Mouse (Mus musculus): ENCODE measurements around the gene Gm973.

Gene Gm973

DNA sequence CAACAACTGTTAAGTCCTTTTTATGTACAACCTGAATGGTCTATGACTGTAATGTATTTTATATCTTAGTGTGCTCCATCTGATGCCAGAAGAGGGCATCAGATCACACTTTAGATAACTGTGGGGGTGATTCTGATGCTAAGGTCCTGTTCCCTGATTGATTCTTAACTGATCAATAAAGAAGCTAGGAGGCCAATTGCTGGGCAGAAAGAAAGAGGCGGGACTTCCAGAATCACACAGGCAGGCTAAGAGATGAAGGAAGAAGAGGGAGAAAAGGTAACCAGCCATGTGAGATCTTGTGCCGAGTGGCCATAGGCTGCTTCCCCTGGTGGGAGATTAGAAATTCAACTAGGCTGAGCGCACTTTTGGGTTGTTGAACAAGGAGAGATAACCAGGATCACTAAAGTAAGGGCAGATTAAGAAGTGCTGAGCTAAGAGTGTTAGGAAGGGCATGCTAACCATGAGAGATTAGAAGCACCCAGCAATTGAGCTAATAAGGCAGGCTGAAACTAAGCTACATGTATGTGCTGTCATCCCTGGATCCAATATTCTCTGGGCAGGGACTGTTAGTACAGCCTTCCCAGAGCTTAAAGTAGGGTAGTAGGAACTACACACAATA lies 135.2 kb downstream of the Gm973 start:
- Histone ChIP-seq H3K27me3 (ENCODE audit: insufficient read depth, low read length) (no peaks in the 10 kb centered on the region), H3K4me1 (replicated peaks; ENCODE audit: low read depth, low read length) (peaks cover 15% of the 10 kb centered on the region; the same call in 1 of the 2 replicates), H3K4me3 (replicated peaks; ENCODE audit: low read length) (no peak overlapping the region), H3K9me3 (ENCODE audit: low read length) (no peaks in the 10 kb centered on the region), H3K36me3 (ENCODE audit: insufficient read depth, low read length) (peaks cover 91% of the 10 kb centered on the region)
- TF ChIP-seq POU5F1 (IDR thresholded peaks at IDR 0.05; ENCODE audit: borderline replicate concordance, low read length) (no peak), CTCF (conservative IDR thresholded peaks at IDR 0.05; ENCODE audit: low read length) (no peak), NANOG (IDR thresholded peaks at IDR 0.05; ENCODE audit: borderline replicate concordance, low read length) (no peak)

GRCm38 (mm10) chr1:59653243-59653911 lies 137.3 kb downstream of the Gm973 start:
- Histone ChIP-seq H3K27me3 (ENCODE audit: insufficient read depth, low read length) (no peaks in the 10 kb centered on the region), H3K4me1 (replicated peaks; ENCODE audit: low read depth, low read length) (peaks cover 20% of the 10 kb centered on the region), H3K9me3 (ENCODE audit: low read length) (no peaks in the 10 kb centered on the region), H3K36me3 (ENCODE audit: insufficient read depth, low read length) (peaks cover 90% of the 10 kb centered on the region), H3K4me3 (replicated peaks; ENCODE audit: low read length) (no peak overlapping the region)
- TF ChIP-seq CTCF (conservative IDR thresholded peaks at IDR 0.05; ENCODE audit: low read length) = no peak
- no peak for TF ChIP-seq POU5F1 (IDR thresholded peaks at IDR 0.05; ENCODE audit: borderline replicate concordance, low read length)
- TF ChIP-seq NANOG (IDR thresholded peaks at IDR 0.05; ENCODE audit: borderline replicate concordance, low read length) = no peak

- peaks cover 72% of the 10 kb centered on the region for H3K36me3 ChIP-seq (ENCODE audit: insufficient read depth, low read length)
- H3K27me3 ChIP-seq (ENCODE audit: insufficient read depth, low read length) = no peaks in the 10 kb centered on the region
- peaks cover 39% of the 10 kb centered on the region for H3K4me1 ChIP-seq (replicated peaks; ENCODE audit: low read depth, low read length)
- no peak overlapping the region for H3K4me3 ChIP-seq (replicated peaks; ENCODE audit: low read length)
- TF ChIP-seq POU5F1 (IDR thresholded peaks at IDR 0.05; ENCODE audit: borderline replicate concordance, low read length) = no peak
- TF ChIP-seq NANOG (IDR thresholded peaks at IDR 0.05; ENCODE audit: borderline replicate concordance, low read length) = no peak
- no peak for TF ChIP-seq CTCF (conservative IDR thresholded peaks at IDR 0.05; ENCODE audit: low read length)
- no peaks in the 10 kb centered on the region for H3K9me3 ChIP-seq (ENCODE audit: low read length)
Measured at GRCm38 (mm10) chr1:59656244-59657171, 140.4 kb downstream of the Gm973 start.

GRCm38 (mm10) chr1:59663456-59664135 lies 147.5 kb downstream of the Gm973 start:
- Histone ChIP-seq H3K4me3 (replicated peaks; ENCODE audit: low read length) (peak overlapping the region; percentile 37), H3K4me1 (replicated peaks; ENCODE audit: low read depth, low read length) (peaks cover 84% of the 10 kb centered on the region), H3K36me3 (ENCODE audit: insufficient read depth, low read length) (peaks cover 21% of the 10 kb centered on the region), H3K27me3 (ENCODE audit: insufficient read depth, low read length) (no peaks in the 10 kb centered on the region), H3K9me3 (ENCODE audit: low read length) (no peaks in the 10 kb centered on the region)
- TF ChIP-seq CTCF (conservative IDR thresholded peaks at IDR 0.05; ENCODE audit: low read length) (no peak), NANOG (IDR thresholded peaks at IDR 0.05; ENCODE audit: borderline replicate concordance, low read length) (no peak), POU5F1 (IDR thresholded peaks at IDR 0.05; ENCODE audit: borderline replicate concordance, low read length) (no peak)

DNA sequence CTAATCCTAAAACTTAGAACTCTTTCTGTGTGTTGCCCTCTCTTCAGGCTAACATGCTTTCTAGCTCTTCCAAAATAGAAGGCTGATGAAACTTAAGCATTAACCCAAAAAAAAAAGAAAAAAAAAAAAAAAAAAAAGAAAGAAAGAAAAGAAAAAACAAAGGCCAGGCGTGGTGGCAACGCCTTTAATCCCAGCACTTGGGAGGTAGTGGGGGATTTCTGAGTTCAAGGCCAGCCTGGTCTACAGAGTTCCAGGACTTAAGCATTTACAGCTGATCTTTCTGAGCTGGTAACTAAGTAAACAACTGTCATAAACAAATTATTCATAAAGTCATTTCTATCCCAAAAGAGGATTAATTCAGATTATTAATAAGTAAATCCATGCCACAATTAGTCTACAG lies 152.8 kb downstream of the Gm973 start:
- peak overlapping the region; percentile 97 for H3K4me3 ChIP-seq (replicated peaks; ENCODE audit: low read length)
- H3K27me3 ChIP-seq (ENCODE audit: insufficient read depth, low read length) = no peaks in the 10 kb centered on the region
- TF ChIP-seq POU5F1 (IDR thresholded peaks at IDR 0.05; ENCODE audit: borderline replicate concordance, low read length) (no peak), CTCF (conservative IDR thresholded peaks at IDR 0.05; ENCODE audit: low read length) (no peak), NANOG (IDR thresholded peaks at IDR 0.05; ENCODE audit: borderline replicate concordance, low read length) (no peak)
- peaks cover 61% of the 10 kb centered on the region for H3K4me1 ChIP-seq (replicated peaks; ENCODE audit: low read depth, low read length)
- peaks cover 32% of the 10 kb centered on the region for H3K36me3 ChIP-seq (ENCODE audit: insufficient read depth, low read length)
- H3K9me3 ChIP-seq (ENCODE audit: low read length) = no peaks in the 10 kb centered on the region

GRCm38 (mm10) chr1:59669962-59670630 lies 154.0 kb downstream of the Gm973 start:
- H3K27me3 ChIP-seq (ENCODE audit: insufficient read depth, low read length) = no peaks in the 10 kb centered on the region
- H3K36me3 ChIP-seq (ENCODE audit: insufficient read depth, low read length) = peaks cover 36% of the 10 kb centered on the region
- no peaks in the 10 kb centered on the region for H3K9me3 ChIP-seq (ENCODE audit: low read length)
- TF ChIP-seq NANOG (IDR thresholded peaks at IDR 0.05; ENCODE audit: borderline replicate concordance, low read length) (no peak), CTCF (conservative IDR thresholded peaks at IDR 0.05; ENCODE audit: low read length) (no peak), POU5F1 (IDR thresholded peaks at IDR 0.05; ENCODE audit: borderline replicate concordance, low read length) (no peak)
- H3K4me1 ChIP-seq (replicated peaks; ENCODE audit: low read depth, low read length) = peaks cover 51% of the 10 kb centered on the region
- H3K4me3 ChIP-seq (replicated peaks; ENCODE audit: low read length) = peak overlapping the region; percentile 97

GRCm38 (mm10) chr1:59670641-59671168 lies 154.6 kb downstream of the Gm973 start, which contains the start of gene Sumo1:
TSS of gene Sumo1 (minus strand) at chr1:59670834.
- no peaks in the 10 kb centered on the region for H3K27me3 ChIP-seq (ENCODE audit: insufficient read depth, low read length)
- H3K4me3 ChIP-seq (replicated peaks; ENCODE audit: low read length) = peak within 1 kb of the TSS; percentile 97
- TF ChIP-seq NANOG (IDR thresholded peaks at IDR 0.05; ENCODE audit: borderline replicate concordance, low read length) = no peak
- TF ChIP-seq CTCF (conservative IDR thresholded peaks at IDR 0.05; ENCODE audit: low read length) = no peak
- TF ChIP-seq POU5F1 (IDR thresholded peaks at IDR 0.05; ENCODE audit: borderline replicate concordance, low read length) = no peak
- peaks cover 36% of the 10 kb centered on the region for H3K36me3 ChIP-seq (ENCODE audit: insufficient read depth, low read length)
- no peaks in the 10 kb centered on the region for H3K9me3 ChIP-seq (ENCODE audit: low read length)
- peaks cover 44% of the 10 kb centered on the region for H3K4me1 ChIP-seq (replicated peaks; ENCODE audit: low read depth, low read length)
